Mouse (Mus musculus) telencephalon, adult 2 months (tissue): Measurements from ENCODE around the gene AC134908.4.
"Not testable (repeated sequence)": the region's sequence is repeated elsewhere in the genome, so short reads cannot be mapped to it uniquely, and the experiment has no call there.

Experiments
- DNase-seq: peaks from one replicate; pipeline ENCODE4 v3.0.0-alpha.2; 2011; ENCODE audit warnings: low read depth, low spot score

AC134908.4 gene

GRCm38 (mm10) chr17:25808789-25809605, 13.5 kb upstream of the AC134908.4 start, which contains the start of gene Fbxl16:
Fbxl16 (plus strand) TSS chr17:25809085.
- peak; percentile 92 for DNase-seq

- no peak for DNase-seq
Measured at GRCm38 (mm10) chr17:25808028-25808427, 12.6 kb upstream of the AC134908.4 start.

DNA sequence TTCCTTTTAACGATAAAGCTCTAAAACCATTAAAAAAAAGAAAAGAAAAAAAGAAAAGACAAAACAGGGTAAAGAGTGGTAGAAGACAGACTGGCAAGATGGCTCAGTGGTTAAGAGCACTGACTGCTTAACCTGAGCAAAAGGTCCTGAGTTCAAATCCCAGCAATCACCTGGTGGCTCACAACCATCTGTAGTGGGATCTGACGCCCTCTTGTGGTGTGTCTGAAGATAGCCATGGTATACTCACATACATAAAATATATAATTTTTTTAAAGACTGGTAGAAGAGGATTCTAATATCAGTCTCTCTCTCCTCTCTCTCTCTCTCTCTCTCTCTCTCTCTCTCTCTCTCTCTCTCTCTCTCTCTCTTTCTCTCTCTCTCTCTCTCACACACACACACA, 12.0 kb upstream of the AC134908.4 start:
- DNase-seq, result not testable (repeated sequence)

- no peak for DNase-seq
Measured at GRCm38 (mm10) chr17:25806507-25806906, 11.0 kb upstream of the AC134908.4 start.

- peak; percentile 86 for DNase-seq
Measured at GRCm38 (mm10) chr17:25802825-25803517, 7.5 kb upstream of the AC134908.4 start.

- no peak for DNase-seq
Measured at GRCm38 (mm10) chr17:25801029-25801428, 5.6 kb upstream of the AC134908.4 start.

GRCm38 (mm10) chr17:25796951-25797369, 1.5 kb upstream of the AC134908.4 start, which contains the start of gene Metrn:
Metrn (minus strand) TSS chr17:25797136.
- DNase-seq, result no peak

GRCm38 (mm10) chr17:25796211-25796771, 832 bp upstream of the AC134908.4 start:
- DNase-seq, result no peak

DNA sequence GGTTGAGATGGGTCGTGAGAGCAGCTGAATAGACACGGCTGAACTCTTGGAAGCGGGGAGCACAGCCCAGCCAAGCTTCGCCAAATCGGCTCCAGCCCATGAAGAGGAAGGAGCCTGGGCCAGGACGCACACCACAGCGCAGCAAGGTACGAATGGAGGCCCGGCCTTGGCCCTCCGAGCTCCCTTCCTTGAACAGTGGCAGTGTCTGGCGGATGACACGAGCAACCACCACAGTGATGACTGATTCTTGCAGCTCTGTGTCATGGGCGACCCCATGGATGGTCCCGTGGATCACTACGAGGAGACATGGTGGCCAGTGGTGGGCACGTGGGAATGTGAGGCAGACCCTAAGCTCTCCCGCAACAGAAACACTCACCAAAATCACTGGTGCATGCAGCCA, 461 bp downstream of the AC134908.4 start:
- no peak for DNase-seq

GRCm38 (mm10) chr17:25794197-25794596, 1.3 kb downstream of the AC134908.4 start:
- DNase-seq, result no peak

GRCm38 (mm10) chr17:25792615-25793014, 2.8 kb downstream of the AC134908.4 start, which contains the start of gene Fam173a:
Fam173a (minus strand) TSS chr17:25792901.
- DNase-seq, result no peak

GRCm38 (mm10) chr17:25791843-25792527, 3.5 kb downstream of the AC134908.4 start:
- peak; percentile 83 for DNase-seq

GRCm38 (mm10) chr17:25791320-25791842, 4.1 kb downstream of the AC134908.4 start:
- no peak for DNase-seq

DNA sequence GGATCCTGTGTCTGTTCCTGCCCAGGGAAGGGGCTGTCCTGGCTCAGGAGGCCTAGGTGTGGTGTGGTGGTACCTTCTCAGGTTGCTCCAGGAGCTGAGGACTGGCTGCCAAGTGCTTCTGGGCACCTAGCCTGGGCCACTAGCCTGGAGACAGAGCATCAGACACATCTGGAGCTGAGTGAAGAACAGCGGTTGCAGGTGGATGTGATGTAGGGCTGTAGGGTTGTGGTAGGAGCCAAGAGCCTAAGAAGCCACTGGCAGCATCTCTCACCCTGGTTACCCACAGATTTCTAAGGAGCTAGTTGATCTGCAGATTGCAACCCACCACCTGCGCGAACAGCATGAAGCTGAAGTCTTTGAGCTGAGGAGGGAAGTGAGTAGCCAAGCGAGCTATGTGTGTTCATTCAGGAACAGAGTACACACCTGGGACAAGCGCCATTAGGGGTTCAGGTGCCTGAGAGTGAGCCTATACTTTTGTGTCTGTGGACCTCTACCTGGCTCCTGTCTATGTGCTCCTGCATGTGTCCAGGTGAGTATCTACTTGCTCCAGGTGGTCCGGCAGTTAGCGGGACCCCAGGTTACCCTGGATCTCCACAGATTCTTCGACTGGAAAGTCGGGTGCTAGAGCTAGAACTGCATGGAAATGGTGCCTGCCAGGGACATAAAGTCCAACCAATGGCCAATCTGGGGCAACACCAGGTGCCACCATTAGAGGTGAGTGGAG, 8.5 kb downstream of the AC134908.4 start:
- DNase-seq, result no peak

GRCm38 (mm10) chr17:25786280-25786679, 9.2 kb downstream of the AC134908.4 start, which contains the start of gene Ccdc78:
Ccdc78 (plus strand) TSS chr17:25786580.
- DNase-seq, result no peak

GRCm38 (mm10) chr17:25785281-25785745, 10.1 kb downstream of the AC134908.4 start, which contains the start of gene Haghl:
Haghl (minus strand) TSS chr17:25785673.
- peak; percentile 93 for DNase-seq

DNA sequence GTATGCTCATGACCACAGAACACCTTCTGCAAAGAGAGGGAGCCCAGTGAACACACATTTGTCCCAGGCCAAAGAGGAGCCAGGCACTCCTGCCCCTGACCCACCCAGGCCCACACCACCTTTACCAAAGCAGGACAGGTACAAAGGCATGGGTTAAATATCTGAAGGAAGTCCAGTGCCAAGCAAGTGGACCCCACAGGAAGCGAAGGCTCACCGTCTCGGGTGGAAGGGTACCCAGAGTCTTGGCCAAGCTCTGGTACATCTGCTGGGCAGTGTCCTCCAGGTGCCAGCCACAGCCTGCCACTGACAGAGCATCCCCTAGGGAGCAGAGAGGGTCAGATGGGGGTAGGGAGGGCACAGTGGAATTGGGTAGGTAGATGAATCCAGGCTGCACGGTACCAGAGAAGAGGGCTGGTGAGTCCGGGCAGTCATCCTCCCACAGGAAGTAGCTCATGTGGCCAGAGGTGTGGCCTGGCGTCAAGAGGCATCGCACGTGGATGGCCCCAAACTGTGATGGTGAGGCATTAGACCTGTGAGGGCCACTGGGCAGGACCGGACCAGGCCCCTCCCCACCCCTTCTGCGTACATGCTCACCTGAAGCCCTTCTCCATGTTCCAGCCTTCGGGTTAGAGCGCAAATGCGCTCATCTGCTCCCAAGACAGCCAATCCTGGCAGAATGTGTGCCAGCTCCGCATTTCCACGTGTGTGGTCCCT, 11.4 kb downstream of the AC134908.4 start:
- DNase-seq, result no peak

DNA sequence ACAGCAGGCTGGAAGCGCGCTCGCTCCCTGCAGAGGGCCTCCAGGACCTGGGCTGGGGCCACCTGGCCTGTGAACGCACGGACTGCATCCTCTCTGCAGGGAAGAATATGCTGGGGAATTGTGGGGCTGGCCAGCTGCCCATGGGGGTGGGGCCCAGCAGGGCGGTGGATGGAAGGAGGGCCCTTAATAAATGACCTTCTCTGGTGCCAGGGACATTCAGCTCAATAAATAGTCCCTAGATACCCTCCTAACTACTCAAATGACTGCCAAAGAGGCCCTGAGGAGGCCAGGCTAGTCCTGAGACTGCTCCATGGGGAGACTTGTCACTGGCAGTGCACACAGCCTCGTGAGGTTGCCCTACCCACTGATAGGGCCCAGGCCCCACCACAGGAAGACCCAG, 12.4 kb downstream of the AC134908.4 start:
- no peak for DNase-seq

DNA sequence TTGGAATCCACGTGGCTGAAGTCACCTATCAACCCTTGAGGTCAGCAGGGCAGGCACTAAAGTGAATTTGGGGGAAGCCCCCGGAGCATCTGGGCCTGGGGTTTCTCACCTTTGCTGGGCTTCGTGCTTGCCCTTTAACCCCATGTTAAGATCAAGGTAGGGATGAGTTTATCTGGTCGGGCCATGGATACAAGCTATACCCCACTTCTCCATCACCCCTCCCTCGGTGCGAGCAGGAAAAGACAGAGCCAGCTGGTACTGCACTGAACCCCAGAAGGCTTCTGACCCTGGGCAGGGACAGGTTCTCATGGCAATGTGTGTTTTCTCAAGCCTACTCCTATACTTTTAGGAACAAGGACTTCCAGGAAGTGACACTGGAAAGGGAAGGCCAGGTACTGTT, 14.1 kb downstream of the AC134908.4 start:
- DNase-seq, result no peak

DNA sequence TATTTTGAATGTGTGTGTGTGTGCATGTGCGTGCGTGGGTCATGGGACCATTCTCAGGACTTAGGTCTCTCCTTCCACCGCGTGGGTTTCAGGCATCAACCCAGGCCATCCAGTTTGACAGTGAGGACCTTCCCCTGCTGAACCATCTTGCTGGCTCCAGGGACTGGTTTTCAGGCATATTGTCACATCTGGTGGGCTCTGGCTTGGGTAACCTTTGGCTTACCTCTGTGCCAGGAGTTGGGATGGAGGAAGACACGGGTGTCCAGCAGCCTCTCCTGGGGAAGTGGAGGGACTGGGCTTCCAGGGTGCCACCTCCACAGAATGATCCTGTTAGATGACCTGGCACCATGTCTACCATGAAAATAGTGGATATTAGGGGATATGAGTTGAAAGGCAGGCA, 17.5 kb downstream of the AC134908.4 start:
- DNase-seq, result no peak
